Mouse (Mus musculus): ENCODE data around the gene Sema3e. TPM values are rescaled to one million over a fixed set of nuclear protein-coding genes. Genes with fewer than 3 reads are reported as not detected.

The Sema3e gene
- under 1 TPM in 1 of 3 experiments, not detected in 2; 0.14 TPM for polyA plus RNA-seq (2017; shearing (Covaris generic))

GRCm38 (mm10) chr5:14025205-14026124 is at the start of gene Sema3e:
Gene Sema3e (plus strand): TSS chr5:14025276.
- ATAC-seq: no peak

- no peak for ATAC-seq
These were observed 47.5 kb upstream of the Sema3e start for GRCm38 (mm10) chr5:13977576-13977975.

GRCm38 (mm10) chr5:13979156-13979555 is 45.9 kb upstream of the Sema3e start:
- ATAC-seq: no peak

GRCm38 (mm10) chr5:13982417-13983054 is 42.5 kb upstream of the Sema3e start:
- ATAC-seq: no peak

- no peak for ATAC-seq
These were observed 41.5 kb upstream of the Sema3e start for GRCm38 (mm10) chr5:13983608-13984007.

- ATAC-seq: no peak
These were observed 39.4 kb upstream of the Sema3e start for GRCm38 (mm10) chr5:13985669-13986068.

GRCm38 (mm10) chr5:13987123-13987522 is 38.0 kb upstream of the Sema3e start:
- ATAC-seq: no peak

- ATAC-seq: no peak
These were observed 37.1 kb upstream of the Sema3e start for GRCm38 (mm10) chr5:13988023-13988422.

GRCm38 (mm10) chr5:13992734-13993396 is 32.2 kb upstream of the Sema3e start:
- no peak for ATAC-seq

- no peak for ATAC-seq
These were observed 3.3 kb downstream of the Sema3e start for GRCm38 (mm10) chr5:14028341-14028740.

- ATAC-seq: no peak
These were observed 5.7 kb downstream of the Sema3e start for GRCm38 (mm10) chr5:14030796-14031195.

- no peak for ATAC-seq
These were observed 7.0 kb downstream of the Sema3e start for GRCm38 (mm10) chr5:14032056-14032455.

GRCm38 (mm10) chr5:14033302-14033701 is 8.2 kb downstream of the Sema3e start:
- no peak for ATAC-seq

GRCm38 (mm10) chr5:14038813-14039496 is 13.9 kb downstream of the Sema3e start:
- ATAC-seq: no peak

- no peak for ATAC-seq
These were observed 15.1 kb downstream of the Sema3e start for GRCm38 (mm10) chr5:14040208-14040607.

GRCm38 (mm10) chr5:14043116-14043515 is 18.0 kb downstream of the Sema3e start:
- no peak for ATAC-seq

GRCm38 (mm10) chr5:14043983-14044382 is 18.9 kb downstream of the Sema3e start:
- no peak for ATAC-seq

- no peak for ATAC-seq
These were observed 23.6 kb downstream of the Sema3e start for GRCm38 (mm10) chr5:14048660-14049059.

GRCm38 (mm10) chr5:14054472-14054871 is 29.4 kb downstream of the Sema3e start:
- no peak for ATAC-seq

- ATAC-seq: no peak
These were observed 34.9 kb downstream of the Sema3e start for GRCm38 (mm10) chr5:14059895-14060553.

GRCm38 (mm10) chr5:14062918-14063481 is 37.9 kb downstream of the Sema3e start:
- no peak for ATAC-seq

- ATAC-seq: no peak
These were observed 48.1 kb downstream of the Sema3e start for GRCm38 (mm10) chr5:14073152-14073551.

All from inflammation-experienced regulatory T-cells, adult 6 months (primary cell).